Mouse (Mus musculus): ENCODE results near the gene Phox2b. TPM values are rescaled to one million over a fixed set of nuclear protein-coding genes. Genes with fewer than 3 reads are reported as not detected.
A peak's percentile ranks its signal among the peaks of the same experiment; 100 is the strongest.

Phox2b gene
- total and polyA plus RNA-seq, 3 experiments, result 0.12 TPM; not detected in 2

DNA sequence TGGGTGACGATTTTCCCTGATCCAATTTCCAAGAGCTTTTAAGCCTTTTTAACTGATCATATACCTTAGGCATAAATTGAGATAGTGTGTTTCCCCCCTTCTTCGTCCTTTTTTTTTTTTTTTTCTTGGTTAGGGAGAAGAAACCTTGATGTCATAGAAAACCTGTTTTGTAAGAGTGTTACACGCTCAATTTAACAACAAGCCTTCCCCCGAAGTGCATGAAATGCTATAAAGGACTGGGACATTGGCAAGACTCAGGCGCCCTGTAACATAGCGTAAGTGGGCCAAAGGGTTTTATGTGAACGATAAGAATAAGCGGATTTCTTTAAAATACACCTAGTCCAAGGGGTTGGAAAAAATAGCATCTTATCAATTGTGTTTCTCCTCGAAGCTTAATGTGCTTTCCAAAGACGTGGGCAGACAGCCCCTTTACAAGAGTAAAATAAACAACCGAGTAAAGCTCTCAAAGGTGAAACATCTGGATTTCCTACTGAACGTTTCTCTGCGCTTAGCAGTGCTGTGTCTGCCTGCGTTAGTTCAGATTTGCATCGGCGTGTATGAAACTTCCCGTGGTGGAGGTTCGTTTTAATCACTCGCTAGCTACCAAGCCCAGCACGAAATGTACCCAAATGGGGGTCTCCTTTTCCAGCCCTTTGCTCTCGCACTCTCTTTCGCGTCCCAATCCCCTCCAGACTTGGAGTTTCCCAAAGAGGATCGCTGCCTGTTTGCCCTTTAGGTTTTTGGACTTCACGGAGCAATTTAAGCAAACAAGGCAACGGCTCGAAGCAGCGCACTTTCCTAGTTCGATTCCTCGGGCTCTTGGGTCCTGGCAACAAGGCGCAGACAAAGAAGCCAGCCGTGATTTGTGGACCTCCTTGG, 531 bp upstream of the Phox2b start:
- TF ChIP-seq CTCF (IDR thresholded peaks at IDR 0.05), result no peak
- TF ChIP-seq EP300 (IDR thresholded peaks at IDR 0.05; ENCODE audit: insufficient read depth, low read depth, low read length), result no peak
- no peak for TF ChIP-seq POLR2A (IDR thresholded peaks at IDR 0.05; ENCODE audit: insufficient read depth, low read depth, low read length)
- Histone ChIP-seq H3K9ac (ENCODE audit: low read depth, low read length) (no peak overlapping the region), H3K27ac (no peak overlapping the region), H3K36me3 (ENCODE audit: control insufficient read depth, insufficient read depth, low read length) (no peaks in the 10 kb centered on the region), H3K4me3 (no peak overlapping the region), H3K4me1 (ENCODE audit: control insufficient read depth, insufficient read depth, low read length) (no peaks in the 10 kb centered on the region; the same call in 1 of the 2 replicates), H3K79me2 (replicated peaks; ENCODE audit: control insufficient read depth, insufficient read depth, low read length) (no peaks in the 10 kb centered on the region), H3K27me3 (ENCODE audit: control insufficient read depth, insufficient read depth, low read length) (peaks cover 43% of the 10 kb centered on the region)
- WGBS, result 6% methylated on average over 32 of the region's 32 CpGs
- peak in 1 of 2 experiments; percentile 30 for DNase-seq
- intact Hi-C loops (cut with DNase I), result no loop called here

DNA sequence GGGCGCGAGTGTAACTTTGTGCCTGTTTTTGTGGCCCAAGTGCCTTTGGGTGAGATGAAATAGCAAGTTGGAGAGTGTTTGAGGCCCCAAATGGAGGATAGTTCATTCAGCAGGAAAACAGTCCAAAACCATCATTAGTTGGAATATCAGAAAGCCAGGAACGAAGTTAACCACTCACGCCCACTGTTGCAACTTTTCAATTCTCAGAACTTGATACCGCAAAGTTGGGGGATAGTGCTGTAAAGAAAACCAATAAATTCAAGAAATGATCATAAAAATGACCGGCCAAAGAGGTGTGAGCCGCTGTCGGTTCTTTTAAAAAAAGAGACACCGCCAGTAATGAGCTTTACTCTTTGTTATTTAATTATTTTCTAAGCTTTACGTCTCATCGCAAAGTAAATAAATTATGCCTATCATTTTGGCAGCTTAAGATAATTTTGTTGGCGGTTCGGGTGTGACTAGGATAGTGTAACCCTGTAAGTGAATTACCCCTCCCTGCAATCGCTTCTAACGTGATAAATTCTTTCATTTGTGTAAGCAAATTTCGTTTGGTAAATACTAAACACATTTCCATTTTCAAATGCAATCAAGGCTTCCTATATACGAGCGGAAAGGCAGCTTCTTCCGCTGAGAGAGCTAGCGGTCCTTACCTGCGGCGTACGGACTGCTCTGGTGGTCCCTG, 909 bp downstream of the Phox2b start:
- H3K4me3 ChIP-seq, result no peak overlapping the region
- WGBS, result 9% methylated on average over 23 of the region's 23 CpGs
- no peak overlapping the region for H3K27ac ChIP-seq
- H3K79me2 ChIP-seq (replicated peaks; ENCODE audit: control insufficient read depth, insufficient read depth, low read length), result no peaks in the 10 kb centered on the region
- H3K4me1 ChIP-seq (ENCODE audit: control insufficient read depth, insufficient read depth, low read length), result no peaks in the 10 kb centered on the region; the same call in 1 of the 2 replicates
- intact Hi-C loops (cut with DNase I), result no loop called here
- TF ChIP-seq CTCF (IDR thresholded peaks at IDR 0.05) (no peak), POLR2A (IDR thresholded peaks at IDR 0.05; ENCODE audit: insufficient read depth, low read depth, low read length) (no peak), EP300 (IDR thresholded peaks at IDR 0.05; ENCODE audit: insufficient read depth, low read depth, low read length) (no peak)
- no peaks in the 10 kb centered on the region for H3K36me3 ChIP-seq (ENCODE audit: control insufficient read depth, insufficient read depth, low read length)
- DNase-seq, result no peak
- no peak overlapping the region for H3K9ac ChIP-seq (ENCODE audit: low read depth, low read length)
- peaks cover 48% of the 10 kb centered on the region for H3K27me3 ChIP-seq (ENCODE audit: control insufficient read depth, insufficient read depth, low read length)

DNA sequence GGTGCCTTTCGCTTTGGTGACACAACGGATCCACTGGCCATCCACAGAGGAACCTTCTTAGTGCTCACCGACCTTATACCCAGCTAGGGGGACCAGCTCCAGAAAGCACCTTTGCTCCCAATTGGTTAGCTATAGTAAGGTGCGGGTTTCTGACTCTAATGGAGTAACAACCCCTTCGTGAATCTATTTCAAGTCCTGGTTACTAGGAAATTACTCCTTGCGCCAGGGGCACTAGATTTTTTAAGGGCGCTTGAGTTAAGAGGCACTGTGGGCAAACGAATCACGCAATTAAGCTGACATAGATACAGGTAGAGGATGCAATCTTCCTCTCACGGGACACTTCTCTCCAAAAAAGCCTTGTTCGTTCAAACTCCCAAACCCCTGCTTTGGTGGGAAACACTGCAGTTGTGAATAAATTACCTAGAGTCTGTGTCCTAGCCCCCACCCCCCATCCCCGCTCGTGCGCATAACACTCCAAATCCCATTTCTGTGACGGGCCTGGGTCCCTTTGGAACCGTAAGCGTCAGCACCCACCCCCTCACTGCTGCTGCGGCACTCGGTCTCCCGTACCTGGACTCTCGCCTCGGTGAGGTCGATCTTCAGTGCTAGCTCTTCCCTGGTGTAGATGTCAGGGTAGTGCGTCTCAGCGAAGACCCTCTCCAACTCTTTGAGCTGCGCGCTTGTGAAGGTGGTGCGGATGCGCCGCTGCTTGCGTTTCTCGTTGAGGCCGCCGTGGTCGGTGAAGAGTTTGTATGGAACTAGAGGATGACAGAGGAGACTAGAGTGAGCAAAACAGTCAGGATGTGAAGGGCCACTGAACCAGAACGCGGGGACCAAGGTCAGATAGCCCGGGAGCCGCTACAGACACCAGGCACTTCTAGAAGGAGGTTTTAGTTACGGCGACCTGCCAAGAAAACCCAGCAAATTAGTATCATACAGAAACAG, 1.7 kb downstream of the Phox2b start:
- Histone ChIP-seq H3K9ac (ENCODE audit: low read depth, low read length) (no peak overlapping the region), H3K79me2 (replicated peaks; ENCODE audit: control insufficient read depth, insufficient read depth, low read length) (no peaks in the 10 kb centered on the region), H3K4me1 (ENCODE audit: control insufficient read depth, insufficient read depth, low read length) (no peaks in the 10 kb centered on the region; the same call in 1 of the 2 replicates), H3K4me3 (no peak overlapping the region), H3K36me3 (ENCODE audit: control insufficient read depth, insufficient read depth, low read length) (no peaks in the 10 kb centered on the region), H3K27me3 (ENCODE audit: control insufficient read depth, insufficient read depth, low read length) (peaks cover 47% of the 10 kb centered on the region), H3K27ac (no peak overlapping the region)
- TF ChIP-seq CTCF (IDR thresholded peaks at IDR 0.05), result no peak
- no peak for TF ChIP-seq POLR2A (IDR thresholded peaks at IDR 0.05; ENCODE audit: insufficient read depth, low read depth, low read length)
- no peak for TF ChIP-seq EP300 (IDR thresholded peaks at IDR 0.05; ENCODE audit: insufficient read depth, low read depth, low read length)
- 5% methylated on average over 41 of the region's 41 CpGs for WGBS
- intact Hi-C loops (cut with DNase I), result loop anchor here (2.0 kb wide), 1 partner anchor 131 kb away; no protein-coding TSS in a partner anchor
- DNase-seq, result peak; percentile 8 to 34

DNA sequence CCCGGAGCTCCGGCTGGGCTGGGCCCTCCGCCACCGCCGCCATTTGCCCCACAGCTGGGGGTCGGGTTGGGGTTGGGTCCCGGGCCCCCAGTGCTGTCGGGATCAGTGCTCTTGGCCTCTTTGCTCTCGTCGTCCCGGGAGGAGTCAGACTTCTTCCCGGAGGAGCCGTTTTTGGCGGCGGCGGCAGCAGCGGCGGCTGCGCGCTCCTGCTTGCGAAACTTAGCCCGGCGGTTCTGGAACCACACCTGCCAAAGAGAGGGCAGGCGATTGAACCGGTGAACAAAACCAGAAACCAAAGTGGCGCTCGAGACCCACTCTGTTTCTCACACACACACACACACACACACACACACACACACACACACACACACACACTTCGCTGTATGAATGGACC, 2.7 kb downstream of the Phox2b start:
- TF ChIP-seq POLR2A (IDR thresholded peaks at IDR 0.05; ENCODE audit: insufficient read depth, low read depth, low read length) (no peak), EP300 (IDR thresholded peaks at IDR 0.05; ENCODE audit: insufficient read depth, low read depth, low read length) (no peak), CTCF (IDR thresholded peaks at IDR 0.05) (no peak)
- peak in 1 of 2 experiments; percentile 24 for DNase-seq
- Histone ChIP-seq H3K27me3 (ENCODE audit: control insufficient read depth, insufficient read depth, low read length) (peaks cover 42% of the 10 kb centered on the region), H3K79me2 (replicated peaks; ENCODE audit: control insufficient read depth, insufficient read depth, low read length) (no peaks in the 10 kb centered on the region), H3K9ac (ENCODE audit: low read depth, low read length) (no peak overlapping the region), H3K27ac (no peak overlapping the region), H3K4me1 (ENCODE audit: control insufficient read depth, insufficient read depth, low read length) (no peaks in the 10 kb centered on the region; the same call in 1 of the 2 replicates), H3K4me3 (no peak overlapping the region), H3K36me3 (ENCODE audit: control insufficient read depth, insufficient read depth, low read length) (no peaks in the 10 kb centered on the region)
- 1% methylated on average over 28 of the region's 28 CpGs for WGBS
- intact Hi-C loops (cut with DNase I), result loop anchor here (2.0 kb wide), 1 partner anchor 132 kb away; no protein-coding TSS in a partner anchor

DNA sequence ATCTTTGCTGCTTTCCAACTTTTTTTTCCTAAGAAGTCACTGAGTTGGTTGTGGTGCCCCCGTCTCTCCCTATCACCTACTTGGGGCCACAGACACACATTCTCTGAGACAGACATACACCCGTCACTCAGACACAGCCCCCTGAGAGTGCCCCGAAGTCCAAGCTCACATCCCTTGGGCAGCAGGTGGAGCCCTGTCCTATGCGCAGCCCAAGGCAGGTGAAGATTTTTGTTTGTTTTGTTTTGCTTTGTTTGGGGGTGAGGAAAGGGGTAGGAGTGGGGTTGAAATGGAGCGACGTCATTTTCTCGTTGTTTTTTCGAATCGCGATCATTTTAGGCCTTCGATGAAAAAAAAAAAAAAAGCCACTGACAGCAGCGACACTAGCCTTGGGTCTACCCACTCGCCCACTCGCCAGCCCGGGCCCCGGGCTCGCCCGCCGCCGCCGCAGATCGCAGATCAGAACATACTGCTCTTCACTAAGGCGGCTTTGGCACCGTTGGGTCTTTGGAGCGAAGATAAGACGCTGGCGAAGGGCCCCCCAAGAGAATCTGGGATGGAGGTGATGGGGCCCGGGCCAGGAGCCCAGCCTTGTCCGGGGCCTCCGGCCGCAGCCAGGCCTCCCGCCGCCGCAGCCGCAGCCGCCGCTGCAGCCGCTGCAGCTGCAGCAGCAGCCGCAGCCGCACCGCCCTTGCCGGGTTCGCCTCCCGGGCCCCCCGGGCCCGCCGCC, 3.3 kb downstream of the Phox2b start:
- no peak overlapping the region for H3K4me3 ChIP-seq
- no peak overlapping the region for H3K9ac ChIP-seq (ENCODE audit: low read depth, low read length)
- intact Hi-C loops (cut with DNase I), result loop anchor here (2.0 kb wide), 1 partner anchor 133 kb away; no protein-coding TSS in a partner anchor
- WGBS, result 4% methylated on average over 42 of the region's 47 CpGs
- H3K36me3 ChIP-seq (ENCODE audit: control insufficient read depth, insufficient read depth, low read length), result no peaks in the 10 kb centered on the region
- no peak for TF ChIP-seq EP300 (IDR thresholded peaks at IDR 0.05; ENCODE audit: insufficient read depth, low read depth, low read length)
- no peak for TF ChIP-seq CTCF (IDR thresholded peaks at IDR 0.05)
- TF ChIP-seq POLR2A (IDR thresholded peaks at IDR 0.05; ENCODE audit: insufficient read depth, low read depth, low read length), result no peak
- no peak overlapping the region for H3K27ac ChIP-seq
- H3K79me2 ChIP-seq (replicated peaks; ENCODE audit: control insufficient read depth, insufficient read depth, low read length), result no peaks in the 10 kb centered on the region
- DNase-seq, result peak; percentile 8 to 49
- H3K4me1 ChIP-seq (ENCODE audit: control insufficient read depth, insufficient read depth, low read length), result no peaks in the 10 kb centered on the region; the same call in 1 of the 2 replicates
- peaks cover 40% of the 10 kb centered on the region for H3K27me3 ChIP-seq (ENCODE audit: control insufficient read depth, insufficient read depth, low read length)
